Mouse (Mus musculus) naive thymus-derived CD4-positive, alpha-beta T cell, adult 2 months (primary cell): ENCODE data around the gene Lat2.
"Not testable (repeated sequence)": the region's sequence is repeated elsewhere in the genome, so short reads cannot be mapped to it uniquely, and the experiment has no call there.

Experiments
- DNase-seq: peaks from one replicate; pipeline ENCODE4 v3.0.0-alpha.2; 2011; ENCODE audit warnings: low read depth

The Lat2 gene

GRCm38 (mm10) chr5:134614802-134615201 lies at the start of gene Lat2:
TSS of gene Lat2 (minus strand) at chr5:134615025.
- no peak for DNase-seq

DNA sequence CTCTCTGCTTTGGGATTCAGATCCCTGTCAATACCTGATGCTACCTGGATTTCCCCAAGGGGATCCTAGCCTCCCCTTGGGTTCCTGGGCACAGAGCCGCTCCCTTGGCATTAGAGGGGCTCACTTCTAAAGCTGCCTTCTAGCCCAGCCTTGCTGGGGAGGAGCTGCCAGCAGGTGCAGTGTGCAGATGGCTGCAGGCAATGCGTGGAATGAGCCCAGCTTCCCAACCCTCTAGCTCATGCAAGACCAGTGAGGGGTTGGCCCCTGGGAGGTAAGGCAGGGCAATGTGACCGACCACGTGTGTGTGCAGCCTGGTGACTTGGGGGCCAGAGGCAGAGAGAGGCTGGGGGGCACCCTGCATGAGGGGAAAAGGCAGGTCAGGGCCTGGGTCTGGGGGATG lies 41.9 kb upstream of the Lat2 start:
- DNase-seq: no peak

DNA sequence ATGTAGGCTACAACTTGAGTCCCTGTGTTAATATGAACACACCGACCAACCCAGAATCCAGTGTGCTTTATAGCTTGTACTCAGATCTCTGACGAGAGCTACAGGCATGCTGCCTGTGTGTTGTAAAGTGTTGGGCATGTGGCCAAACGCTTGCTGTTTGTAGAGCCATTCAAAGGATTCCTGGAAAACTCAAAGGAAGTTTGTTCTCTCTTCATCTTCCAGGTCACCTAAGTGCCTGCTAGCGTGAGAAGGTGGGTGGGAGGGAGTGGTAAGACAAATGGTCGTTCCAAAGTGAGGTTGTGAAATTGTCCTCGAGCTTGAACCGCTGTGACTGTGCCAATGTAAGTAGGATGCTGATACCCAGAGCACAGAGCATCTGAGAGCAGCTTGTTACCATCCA lies 37.2 kb upstream of the Lat2 start:
- DNase-seq: no peak

DNA sequence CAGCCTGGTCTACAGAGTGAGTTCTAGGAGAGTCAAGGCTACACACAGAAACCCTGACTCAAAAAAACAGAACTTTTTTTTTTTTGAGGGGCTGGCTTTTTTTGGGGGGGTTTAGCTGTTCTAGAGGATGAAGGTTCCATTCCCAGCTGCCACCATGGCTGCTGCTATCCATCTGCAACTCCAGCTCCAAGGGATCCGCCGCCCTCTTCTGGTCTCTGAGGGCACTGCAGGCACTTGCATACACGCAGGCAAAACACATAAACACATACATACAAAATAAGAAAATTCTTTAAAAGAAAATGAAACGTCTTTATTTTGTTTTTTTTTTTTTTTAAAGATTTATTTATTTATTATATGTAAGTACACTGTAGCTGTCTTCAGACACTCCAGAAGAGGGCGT lies 36.1 kb upstream of the Lat2 start:
- peak; percentile 63 for DNase-seq

DNA sequence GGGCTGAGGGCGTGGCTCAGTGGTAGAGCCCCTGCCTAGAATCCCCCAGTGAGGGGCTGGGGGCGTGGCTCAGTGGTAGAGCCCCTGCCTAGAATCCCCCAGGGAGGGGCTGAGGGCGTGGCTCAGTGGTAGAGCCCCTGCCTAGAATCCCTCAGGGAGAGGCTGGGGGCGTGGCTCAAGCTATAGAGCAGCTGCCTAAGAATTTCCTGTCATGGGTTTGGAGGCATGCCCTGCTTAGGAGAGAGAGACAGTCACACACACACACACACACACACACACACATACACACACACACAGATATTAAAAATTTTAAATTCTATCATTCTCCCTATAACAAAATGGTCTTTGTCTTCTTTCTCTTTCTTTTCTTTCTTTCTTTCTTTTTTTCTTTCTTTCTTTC lies 34.2 kb upstream of the Lat2 start:
- DNase-seq: not testable (repeated sequence)

DNA sequence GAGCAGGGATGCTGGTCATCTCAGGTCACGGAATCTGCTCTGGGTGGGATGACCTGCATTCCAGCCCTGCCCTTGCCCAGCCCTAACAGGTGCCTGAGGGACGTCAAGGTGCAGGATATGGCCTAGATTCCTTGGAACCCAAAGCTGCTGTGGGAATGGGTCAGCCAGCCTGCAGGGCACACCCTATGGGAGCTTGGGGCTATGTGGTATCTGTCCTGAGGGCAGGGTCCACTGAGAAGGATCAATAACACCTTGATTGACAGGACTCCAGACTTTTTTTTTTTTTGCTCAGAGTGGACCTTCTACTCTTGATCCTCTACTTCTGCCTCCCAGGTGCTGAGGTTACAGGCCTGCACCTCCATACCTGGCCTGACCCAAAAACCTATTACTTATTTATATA lies 32.6 kb upstream of the Lat2 start:
- DNase-seq: no peak

- DNase-seq: no peak
Measured at GRCm38 (mm10) chr5:134646461-134646860, 31.6 kb upstream of the Lat2 start.

GRCm38 (mm10) chr5:134644643-134645118 lies 29.9 kb upstream of the Lat2 start:
- DNase-seq: no peak

DNA sequence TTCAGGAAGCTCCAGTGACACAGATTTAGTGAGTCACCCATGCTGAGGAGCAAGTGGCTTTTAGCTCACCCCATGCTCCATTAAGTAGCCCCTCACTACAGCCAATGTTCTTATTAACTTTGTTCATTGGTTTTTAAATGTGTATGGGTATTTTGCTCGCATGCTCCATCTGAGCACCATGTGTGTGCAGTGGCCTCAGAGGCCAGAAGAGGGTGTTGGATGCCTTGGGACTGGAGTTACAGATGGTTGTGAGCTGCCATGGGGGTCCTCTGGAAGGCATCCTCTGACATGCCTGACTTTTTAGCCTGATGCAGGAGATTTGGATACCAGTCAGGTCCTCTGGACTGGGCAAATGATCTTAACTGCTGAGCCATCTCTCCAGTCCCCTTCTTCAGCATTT lies 29.3 kb upstream of the Lat2 start:
- DNase-seq: no peak

DNA sequence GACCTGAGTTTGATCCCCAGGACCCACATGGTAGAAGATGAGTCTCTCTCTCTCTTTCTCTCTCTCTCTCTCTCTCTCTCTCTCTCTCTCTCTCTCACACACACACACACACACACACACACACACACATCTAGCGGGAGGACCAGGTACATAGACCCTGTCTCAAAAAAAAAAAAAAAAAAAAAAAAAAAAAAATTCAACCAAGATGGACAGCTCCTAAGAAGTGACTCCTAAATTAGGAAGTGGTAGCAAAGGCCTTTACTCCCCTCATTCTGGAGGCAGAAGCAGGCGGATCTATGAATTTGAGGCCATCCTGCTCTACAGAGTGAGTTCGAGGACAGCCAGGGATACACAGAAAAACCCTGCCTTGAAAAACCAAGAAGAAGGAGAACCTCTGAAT lies 25.5 kb upstream of the Lat2 start:
- no peak for DNase-seq

- DNase-seq: peak; percentile 98
Measured at GRCm38 (mm10) chr5:134639269-134639682, 24.5 kb upstream of the Lat2 start, which contains the start of gene Eif4h. TSS of gene Eif4h (minus strand) at chr5:134639490.

DNA sequence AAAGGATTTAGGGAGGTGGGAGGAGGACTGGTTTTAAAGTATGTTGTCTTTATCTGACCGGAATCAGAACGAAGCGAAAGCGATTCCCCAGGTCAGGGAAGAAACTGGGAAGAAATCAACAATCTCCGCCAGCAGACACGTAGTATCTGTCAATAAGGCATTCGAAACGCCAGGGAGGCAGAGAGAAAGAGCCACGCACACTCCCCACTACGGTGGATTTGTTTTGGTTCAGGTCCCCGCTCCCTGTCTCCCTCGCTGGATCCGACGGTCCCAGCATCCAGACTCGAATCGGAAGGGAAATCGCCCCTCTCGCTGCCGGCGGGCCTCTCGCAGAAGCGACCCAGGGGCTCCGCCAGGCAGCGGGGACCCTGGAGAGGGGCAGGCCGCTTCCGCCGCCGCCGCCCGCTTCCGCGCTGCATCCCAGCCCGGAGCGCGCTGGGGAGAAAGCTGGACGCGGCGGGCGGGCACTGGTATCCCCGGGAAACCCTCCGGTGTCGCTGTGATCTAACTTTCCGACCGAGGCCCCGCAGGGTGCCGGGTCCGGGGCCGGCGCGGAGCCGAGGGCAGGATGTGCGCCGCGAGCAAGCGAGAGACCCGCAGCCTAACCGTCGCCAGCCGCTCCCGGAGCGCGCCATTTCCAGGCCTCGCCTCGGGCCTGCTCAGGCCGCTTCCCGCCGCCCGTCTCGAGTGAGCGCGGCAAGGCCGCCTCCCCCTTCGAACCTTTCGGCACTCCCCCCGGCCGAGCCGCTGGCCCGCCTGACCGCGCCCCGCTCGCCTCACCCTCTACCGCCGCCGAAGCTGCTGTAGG lies 23.8 kb upstream of the Lat2 start:
- no peak for DNase-seq

DNA sequence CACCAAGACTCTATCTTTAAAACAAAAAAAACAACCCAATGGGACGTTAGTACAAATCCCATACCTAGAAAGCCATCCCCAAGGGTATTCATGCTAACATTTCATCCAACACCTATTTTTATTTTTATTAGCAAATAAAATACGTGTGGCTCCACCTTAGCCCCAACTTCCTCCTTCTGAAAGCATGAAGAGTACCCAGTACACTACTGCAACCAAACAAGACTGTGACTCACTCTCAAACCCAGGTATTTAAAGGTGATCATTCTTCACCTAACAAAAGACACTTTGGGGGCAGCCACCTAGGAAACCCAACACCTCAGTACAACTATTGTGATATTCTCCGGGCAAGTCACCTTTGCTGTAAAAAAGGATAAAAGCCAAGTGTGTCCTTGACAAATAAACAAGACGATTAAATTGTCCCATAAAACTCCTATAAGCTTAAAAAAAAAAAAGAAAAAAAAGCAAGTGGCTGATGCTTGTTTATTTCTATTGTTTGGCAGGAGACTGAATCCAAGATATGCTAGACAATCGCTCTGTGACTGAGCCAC lies 23.1 kb upstream of the Lat2 start:
- peak; percentile 32 for DNase-seq

GRCm38 (mm10) chr5:134632841-134633240 lies 18.0 kb upstream of the Lat2 start:
- DNase-seq: no peak

GRCm38 (mm10) chr5:134630835-134631234 lies 16.0 kb upstream of the Lat2 start:
- no peak for DNase-seq

- no peak for DNase-seq
Measured at GRCm38 (mm10) chr5:134629508-134629907, 14.7 kb upstream of the Lat2 start.

GRCm38 (mm10) chr5:134622069-134622468 lies 7.2 kb upstream of the Lat2 start:
- no peak for DNase-seq

DNA sequence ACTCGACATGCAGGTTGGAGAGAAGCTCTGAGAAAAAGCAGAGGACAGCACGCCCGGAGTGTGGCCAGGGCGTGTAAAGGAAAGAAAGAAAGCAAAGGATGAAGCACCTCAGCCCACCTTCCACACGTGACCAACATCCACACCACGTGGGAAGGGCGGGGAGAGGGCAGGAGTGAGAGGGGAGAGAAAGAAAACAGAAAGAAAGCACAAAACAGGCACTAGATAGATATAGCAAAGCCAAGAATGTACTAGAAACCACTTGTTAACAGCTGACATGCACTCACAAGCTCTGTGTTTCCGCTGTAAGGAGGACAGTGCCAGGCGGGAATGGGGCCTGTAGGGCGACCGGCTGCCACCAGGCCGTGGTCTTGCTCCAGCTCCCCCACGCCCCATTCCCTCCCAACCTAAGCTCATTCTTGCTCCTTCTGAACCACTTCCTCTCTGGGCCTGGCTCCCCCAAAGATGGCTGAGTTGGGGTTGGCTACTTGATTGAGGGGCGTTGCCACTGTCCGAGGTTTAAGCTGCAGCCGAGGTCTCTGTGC lies 6.3 kb upstream of the Lat2 start:
- no peak for DNase-seq

GRCm38 (mm10) chr5:134620457-134620856 lies 5.6 kb upstream of the Lat2 start:
- no peak for DNase-seq

- DNase-seq: peak; percentile 68
Measured at GRCm38 (mm10) chr5:134617071-134617470, 2.2 kb upstream of the Lat2 start.

DNA sequence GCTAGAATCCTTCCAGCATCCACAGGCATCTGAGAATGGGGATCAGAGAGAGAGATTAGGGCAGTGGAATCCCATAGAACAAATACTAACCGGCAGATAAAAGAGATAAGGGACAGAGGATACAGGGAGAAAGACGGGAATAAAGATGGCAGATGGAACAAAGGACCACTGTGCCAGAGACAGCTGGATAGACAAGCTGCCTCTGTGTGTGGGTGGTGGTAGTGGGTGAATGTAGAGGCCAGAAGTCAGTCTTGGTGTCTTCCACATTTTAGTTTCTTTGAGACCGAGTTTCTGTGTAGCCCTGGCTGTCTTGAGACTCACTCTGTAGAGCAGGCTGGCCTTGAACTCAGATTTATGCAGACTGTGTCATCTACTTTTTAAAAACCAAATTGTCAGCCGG lies 955 bp upstream of the Lat2 start:
- no peak for DNase-seq

DNA sequence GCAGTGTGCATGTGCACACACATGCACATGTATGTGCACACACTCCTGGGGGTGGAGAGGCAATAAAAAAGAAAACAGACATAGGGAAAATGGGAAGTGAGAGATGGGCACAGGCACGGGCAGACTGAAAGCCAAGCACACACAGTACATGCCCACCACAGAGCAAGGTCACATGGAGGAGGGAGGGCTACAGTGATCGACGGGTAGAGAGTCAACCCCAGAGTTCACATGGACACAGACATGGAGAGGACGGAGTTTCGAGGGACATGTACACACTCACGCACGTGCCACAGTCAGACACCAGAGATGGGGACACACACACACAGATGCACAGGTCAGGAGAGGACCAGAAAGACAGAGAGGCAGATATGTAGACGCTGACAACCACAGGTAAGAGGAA lies 555 bp upstream of the Lat2 start:
- no peak for DNase-seq

DNA sequence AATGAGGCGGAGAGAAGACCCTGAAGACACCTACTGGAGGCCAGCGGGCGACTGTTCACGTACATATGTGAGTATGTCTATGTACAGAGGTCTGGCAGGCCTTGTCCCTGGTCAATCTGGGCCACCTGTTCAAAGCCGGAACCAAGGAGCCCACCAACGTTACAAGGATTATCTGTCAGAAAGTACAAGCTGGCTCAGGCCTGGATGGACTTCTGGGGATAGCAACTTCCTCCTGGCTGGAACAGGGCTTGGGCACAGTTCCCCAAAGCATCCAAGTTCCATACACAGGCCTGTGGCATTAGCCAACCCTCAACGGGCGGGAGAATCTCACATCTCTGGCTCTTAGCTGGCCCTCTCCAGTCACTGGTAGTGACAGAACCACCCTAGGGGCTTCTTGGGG lies 529 bp downstream of the Lat2 start:
- DNase-seq: no peak
